ENCODE assay signal across 8 mouse cellular contexts in the genomic region with DNA sequence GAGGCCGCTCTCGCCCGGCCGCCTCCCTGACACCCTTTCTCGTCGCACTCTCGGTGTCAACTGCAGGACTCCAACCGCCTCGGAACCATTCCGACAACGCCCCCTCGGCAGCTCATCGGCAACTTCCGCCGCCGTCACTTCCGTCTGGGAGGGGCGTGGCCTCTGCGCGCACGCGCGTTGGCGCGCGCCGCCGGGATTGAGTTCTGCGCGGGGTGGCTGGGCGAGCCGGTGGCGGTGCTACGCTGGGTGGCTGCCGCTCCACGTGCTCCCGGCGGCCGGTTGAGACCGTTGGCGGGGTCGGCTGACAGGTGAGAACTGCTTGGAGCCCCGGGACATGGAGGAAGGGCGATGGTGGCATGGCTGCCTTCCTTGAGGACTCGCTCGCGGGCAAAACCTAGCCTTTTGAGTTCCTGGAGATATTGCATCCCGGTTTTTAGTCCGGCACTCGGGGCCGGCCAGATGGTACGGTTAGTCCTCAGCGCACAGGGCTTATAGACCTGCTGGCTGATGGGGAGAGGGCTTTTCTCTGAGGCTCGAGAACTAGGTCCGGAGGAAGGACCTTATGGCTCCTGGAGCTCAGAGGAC. TPM values are rescaled to one million over a fixed set of nuclear protein-coding genes. Genes with fewer than 3 reads are reported as not detected.
A peak's percentile ranks its signal among the peaks of the same experiment; 100 is the strongest.
DNase-seq lines count a peak whose midpoint lies in the region; ATAC-seq and TF ChIP-seq lines count a peak whose summit lies in the region.

A gene (minus strand): TSS at position 130 of the 585 bp plus-strand sequence.
A gene (plus strand): TSS at position 143 of the 585 bp plus-strand sequence.

- peak within 1 kb of the TSS; percentile 90 for H3K9ac ChIP-seq in heart, embryonic 11.5 days (ENCODE audit: low read depth, low read length)
- H3K9ac ChIP-seq in kidney, embryonic 16.5 days (replicated peaks; ENCODE audit: low read length) = peak within 1 kb of the TSS; percentile 87
- H3K9ac ChIP-seq in liver, adult 2 months (ENCODE audit: low read depth, low read length) = peak within 1 kb of the TSS; percentile 87

- TF ChIP-seq CTCF in liver, adult 2 months (IDR thresholded peaks at IDR 0.05; ENCODE audit: low read depth, low read length) = no peak

- no peaks in the 10 kb centered on the region for H3K9me3 ChIP-seq in heart, embryonic 11.5 days (replicated peaks; ENCODE audit: control insufficient read depth, low read length)
- H3K9me3 ChIP-seq in kidney, embryonic 16.5 days (ENCODE audit: low read length) = no peaks in the 10 kb centered on the region

- peak; percentile 97 to 98 for DNase-seq in B cell, adult 2 months
- peak; percentile 94 for DNase-seq in brain, adult 2 months (ENCODE audit: low read depth, low spot score)
- DNase-seq in liver, adult 2 months (ENCODE audit: extremely low read depth, low read depth, low spot score) = peak; percentile 69
- peak; percentile 95 for DNase-seq in splenic B cell, adult 2 months (ENCODE audit: low read depth, low spot score)

- H3K4me1 ChIP-seq in heart, embryonic 11.5 days (ENCODE audit: control insufficient read depth, insufficient read depth, low read length) = peaks cover 10% of the 10 kb centered on the region
- H3K4me1 ChIP-seq in kidney, embryonic 16.5 days (ENCODE audit: insufficient read depth, low read length) = peaks cover 25% of the 10 kb centered on the region
- H3K4me1 ChIP-seq in liver, adult 2 months (ENCODE audit: control insufficient read depth, insufficient read depth, low read length) = peaks cover 10% of the 10 kb centered on the region

- WGBS in heart, embryonic 11.5 days (ENCODE audit: insufficient replicate concordance) = under 1% methylated on average over 55 of the region's 55 CpGs
- WGBS in kidney, embryonic 16.5 days = under 1% methylated on average over 55 of the region's 55 CpGs
- under 1% methylated on average over 55 of the region's 55 CpGs for WGBS in liver, adult 2 months

- peak within 1 kb of the TSS; percentile 95 for H3K4me2 ChIP-seq in heart, embryonic 11.5 days
- peak within 1 kb of the TSS; percentile 86 for H3K4me2 ChIP-seq in kidney, embryonic 16.5 days (replicated peaks; ENCODE audit: low read depth, low read length)
- H3K4me2 ChIP-seq in myocyte (ENCODE audit: low read depth) = peak within 1 kb of the TSS; percentile 91

- H3K27ac ChIP-seq in heart, embryonic 11.5 days (ENCODE audit: low read depth, low read length) = peak within 1 kb of the TSS; percentile 55; the same call in 1 of the 2 replicates
- H3K27ac ChIP-seq in kidney, embryonic 16.5 days (ENCODE audit: low read length) = peak within 1 kb of the TSS; percentile 70
- peak within 1 kb of the TSS; percentile 33; the same call in 1 of the 2 replicates for H3K27ac ChIP-seq in liver, adult 2 months (replicated peaks; ENCODE audit: insufficient read depth, low read depth, low read length)

- H3K27me3 ChIP-seq in heart, embryonic 11.5 days (ENCODE audit: control insufficient read depth, insufficient read depth, low read length) = no peaks in the 10 kb centered on the region
- no peaks in the 10 kb centered on the region for H3K27me3 ChIP-seq in kidney, embryonic 16.5 days (ENCODE audit: insufficient read depth, low read length)
- no peaks in the 10 kb centered on the region for H3K27me3 ChIP-seq in liver, adult 2 months (ENCODE audit: control insufficient read depth, insufficient read depth, low read length)
- H3K27me3 ChIP-seq in myocyte (ENCODE audit: control insufficient read depth, insufficient read depth, insufficient read length) = no peaks in the 10 kb centered on the region
- H3K27me3 ChIP-seq in splenic B cell, adult 2 months (ENCODE audit: control insufficient read depth, insufficient read depth, low read length, poor library complexity, severe bottlenecking) = no peaks in the 10 kb centered on the region

- peaks cover 4% of the 10 kb centered on the region; the same call in 1 of the 2 replicates for H3K36me3 ChIP-seq in heart, embryonic 11.5 days (ENCODE audit: control insufficient read depth, insufficient read depth, low read length)
- H3K36me3 ChIP-seq in kidney, embryonic 16.5 days (ENCODE audit: insufficient read depth, low read length) = peaks cover 9% of the 10 kb centered on the region; the same call in 1 of the 2 replicates
- peaks cover 4% of the 10 kb centered on the region; the same call in 1 of the 2 replicates for H3K36me3 ChIP-seq in liver, adult 2 months (ENCODE audit: control insufficient read depth, insufficient read depth, low read length)
- H3K36me3 ChIP-seq in myocyte (ENCODE audit: control insufficient read depth, insufficient read depth) = no peaks in the 10 kb centered on the region
- H3K36me3 ChIP-seq in splenic B cell, adult 2 months (ENCODE audit: control insufficient read depth, insufficient read depth, low read length, poor library complexity, severe bottlenecking) = no peaks in the 10 kb centered on the region

- ATAC-seq in erythroblast, adult 5-6 weeks (replicated peaks; ENCODE audit: low FRiP score, poor library complexity, severe bottlenecking) = peak; percentile 95
- ATAC-seq in heart, embryonic 11.5 days (replicated peaks; ENCODE audit: insufficient number of reproducible peaks, low FRiP score, low TSS enrichment) = peak; percentile 85
- ATAC-seq in kidney, embryonic 16.5 days (ENCODE audit: low FRiP score, low TSS enrichment) = peak; percentile 93

- TF ChIP-seq POLR2A in liver, adult 2 months (IDR thresholded peaks at IDR 0.05; ENCODE audit: extremely low read depth, insufficient read depth, low read length) = peak; percentile 60; the same call in 1 of the 2 replicates
- peak; percentile 98 for TF ChIP-seq POLR2A in myocyte (IDR thresholded peaks at IDR 0.05; ENCODE audit: insufficient read length, low read depth)

- peak within 1 kb of the TSS; percentile 91 for H3K4me3 ChIP-seq in heart, embryonic 11.5 days (ENCODE audit: low read depth, low read length)
- peak within 1 kb of the TSS; percentile 93 for H3K4me3 ChIP-seq in kidney, embryonic 16.5 days (ENCODE audit: low read length)
- peak within 1 kb of the TSS; percentile 77 for H3K4me3 ChIP-seq in liver, adult 2 months (ENCODE audit: insufficient read depth, low read depth, low read length)
- H3K4me3 ChIP-seq in myocyte = peak within 1 kb of the TSS; percentile 88

- H3ac ChIP-seq in myocyte (ENCODE audit: control insufficient read depth, insufficient read length) = peak within 1 kb of the TSS; percentile 82

- H3K79me2 ChIP-seq in liver, adult 2 months (ENCODE audit: control insufficient read depth, insufficient read depth, low read length) = peaks cover 13% of the 10 kb centered on the region; the same call in 1 of the 2 replicates
- peaks cover 39% of the 10 kb centered on the region for H3K79me2 ChIP-seq in myocyte (ENCODE audit: control insufficient read depth, insufficient read depth)

TF ChIP-seq in myocyte, 11 proteins besides CTCF, POLR2A, EP300 and RAD21:
- TF ChIP-seq E2F4 (IDR thresholded peaks at IDR 0.05; ENCODE audit: insufficient read depth) (peak; percentile 57), MAX (IDR thresholded peaks at IDR 0.05; ENCODE audit: low read depth) (peak; percentile 27), USF1 (IDR thresholded peaks at IDR 0.05; ENCODE audit: low read depth) (no peak), MYOG (IDR thresholded peaks at IDR 0.05; ENCODE audit: control insufficient read depth in 1 of 3, insufficient read depth in 1 of 3, insufficient read length in 2 of 3, low read depth in 2 of 3) (no peak), SRF (IDR thresholded peaks at IDR 0.05; ENCODE audit: control insufficient read depth, insufficient read length, low read depth) (peak; percentile 10), POLR2AphosphoS2 (IDR thresholded peaks at IDR 0.05; ENCODE audit: insufficient read length, low read depth) (peak; percentile 98), REST (IDR thresholded peaks at IDR 0.05; ENCODE audit: insufficient read depth, insufficient read length) (no peak), MYOD1 (IDR thresholded peaks at IDR 0.05; ENCODE audit: control insufficient read depth in 1 of 3, insufficient read length in 2 of 3, low read depth in 2 of 3) (no peak), TCF12 (IDR thresholded peaks at IDR 0.05; ENCODE audit: insufficient read depth, poor library complexity, severe bottlenecking) (no peak)
TF ChIP-seq in myocyte: peak in this region for 4.

RNA-seq across cellular contexts. Expression of the first gene that starts in this region (rescaled TPM):
- 1.0 and 13.4 TPM in 2 replicates for total RNA-seq in erythroblast, adult 5-6 weeks (2015; ENCODE audit: low replicate concordance)
- 1.9 and 2.0 TPM in 2 replicates for total RNA-seq in erythroblast, adult 5-6 weeks (2017; ENCODE audit: low replicate concordance)
- polyA plus RNA-seq in heart, embryonic 11.5 days (2014; fragmentation: Nextera tagmentation; extraction: Ambion mirVana) = 6.7 and 7.3 TPM in 2 replicates
- polyA plus RNA-seq in kidney, embryonic 16.5 days (2015; fragmentation: Nextera tagmentation; extraction: Ambion mirVana) = 16.0 and 17.4 TPM in 2 replicates
- total RNA-seq in liver, adult 2 months (2014; rRNA removed) = 2.3 and 2.8 TPM in 2 replicates
- 2.6 and 5.1 TPM in 2 replicates for polyA plus RNA-seq in liver, adult 2 months (2012; rRNA removed)
- 4.5 TPM for polyA plus RNA-seq in myocyte (2012; fragmentation: generic; extraction: Trizol)

RNA-seq across cellular contexts. Expression of the second gene that starts in this region (rescaled TPM):
- total RNA-seq in erythroblast, adult 5-6 weeks (2015; ENCODE audit: low replicate concordance) = 13.6 and 34.0 TPM in 2 replicates
- 17.1 and 30.5 TPM in 2 replicates for total RNA-seq in erythroblast, adult 5-6 weeks (2017; ENCODE audit: low replicate concordance)
- polyA plus RNA-seq in heart, embryonic 11.5 days (2014; fragmentation: Nextera tagmentation; extraction: Ambion mirVana) = 54.4 and 65.1 TPM in 2 replicates
- 82.1 and 92.7 TPM in 2 replicates for polyA plus RNA-seq in kidney, embryonic 16.5 days (2015; fragmentation: Nextera tagmentation; extraction: Ambion mirVana)
- 7.4 and 9.2 TPM in 2 replicates for total RNA-seq in liver, adult 2 months (2014; rRNA removed)
- 1.9 and 2.6 TPM in 2 replicates for polyA plus RNA-seq in liver, adult 2 months (2012; rRNA removed)
- 21.2 TPM for polyA plus RNA-seq in myocyte (2012; fragmentation: generic; extraction: Trizol)

Comparison
In these comparisons a context has a peak if more than half of its experiments do, and no peak if none do; other contexts are left out.
1. Peak in every context shown above with its lines: DNase-seq, ATAC-seq, H3K4me3 ChIP-seq and H3K27ac ChIP-seq.